Mouse (Mus musculus) embryonic facial prominence, embryonic 10.5 days (tissue): ENCODE measurements around the gene Ces4a. TPM values are rescaled to one million over a fixed set of nuclear protein-coding genes. Genes with fewer than 3 reads are reported as not detected.
A peak's percentile ranks its signal among the peaks of the same experiment; 100 is the strongest.
"Not testable (repeated sequence)": the region's sequence is repeated elsewhere in the genome, so short reads cannot be mapped to it uniquely, and the experiment has no call there.

Experiments
- DNase-seq: peaks from one replicate; pipeline ENCODE4 v3.0.0-alpha.2; 2017; ENCODE audit warnings: low spot score
- H3K27ac ChIP-seq: fragments of 300-500 bp; sonication (generic); replicated peaks from 2 replicates; pipeline ENCODE4 v1.5.1; 2016; ENCODE audit warnings: mild to moderate bottlenecking
- H3K27me3 ChIP-seq: fragments of 300-500 bp; sonication (generic); replicated peaks from 2 replicates; pipeline ENCODE4 v1.6.1; 2016; ENCODE audit warnings: low read depth, mild to moderate bottlenecking; ENCODE audit not compliant: poor library complexity, severe bottlenecking
- H3K36me3 ChIP-seq: fragments of 300-500 bp; sonication (generic); replicated peaks from 2 replicates; pipeline ENCODE4 v1.6.1; 2016; ENCODE audit warnings: mild to moderate bottlenecking, moderate library complexity
- H3K4me1 ChIP-seq: fragments of 300-500 bp; sonication (generic); 2 replicates; pipeline ENCODE4 v1.6.1; 2016
- H3K4me3 ChIP-seq: fragments of 300-500 bp; sonication (generic); 2 replicates; pipeline ENCODE4 v1.5.1; 2016; ENCODE audit warnings: mild to moderate bottlenecking, moderate library complexity
- H3K9me3 ChIP-seq: fragments of 300-500 bp; sonication (generic); 2 replicates; pipeline ENCODE4 v1.6.1; 2016; ENCODE audit warnings: mild to moderate bottlenecking
- WGBS: fragments of 180-500 bp; shearing (Covaris S2); methylation state at CpG from one replicate; pipeline ENCODE4 v1.1.7; 2016; 5-methylcytosine and 5-hydroxymethylcytosine counted together
- polyA plus RNA-seq: library from polyadenylated mRNA; unstranded; fragments of >200 nt; fragmentation: Nextera tagmentation; extraction: Ambion mirVana; gene quantifications from 2 replicates; pipeline ENCODE4 v1.2.1, GENCODE M21; 2016

The Ces4a gene
- polyA plus RNA-seq, 1 experiment from 2014 or later: not detected

DNA sequence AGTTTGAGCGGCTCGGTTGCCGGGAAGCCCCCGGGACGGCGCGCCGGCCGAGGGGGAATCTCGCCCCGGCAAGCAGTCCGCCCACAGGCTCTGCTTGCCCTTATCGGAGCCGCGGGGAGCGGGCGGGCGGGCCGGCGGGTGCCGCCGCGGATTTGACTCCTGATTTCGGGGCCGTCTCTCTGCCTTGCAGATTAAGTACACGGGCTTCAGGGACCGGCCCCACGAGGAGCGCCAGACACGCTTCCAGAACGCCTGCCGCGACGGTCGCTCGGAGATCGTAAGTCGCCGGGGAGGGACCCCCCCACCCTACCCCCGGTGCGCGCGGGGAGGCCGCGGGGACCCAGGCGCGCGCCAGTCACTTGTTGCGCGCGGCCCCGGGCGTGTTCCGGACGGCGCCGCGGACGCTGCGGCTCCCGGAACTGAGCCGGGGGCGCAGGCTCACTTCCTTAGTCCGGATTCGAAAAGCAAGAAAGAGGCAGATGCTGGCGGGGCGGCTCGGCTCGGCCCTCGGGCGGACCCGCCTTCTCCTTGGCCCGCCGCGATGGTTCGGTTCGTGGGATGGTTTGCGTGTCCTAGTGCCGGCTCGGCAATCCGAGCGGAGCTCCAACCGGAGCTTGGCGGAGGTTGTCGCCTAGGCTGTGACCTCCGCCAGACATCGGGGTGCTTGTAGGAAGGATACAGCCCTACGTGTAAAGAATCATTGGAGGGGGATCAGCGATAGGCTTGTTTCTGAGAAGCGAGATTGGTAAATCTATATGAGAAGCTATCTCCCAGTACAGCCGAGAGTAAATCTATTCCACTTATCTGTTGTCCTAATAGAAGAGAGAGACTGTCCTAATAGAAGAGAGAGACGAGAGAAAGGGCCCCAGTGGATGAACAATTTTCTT lies 39.8 kb downstream of the Ces4a start:
- peaks cover 9% of the 10 kb centered on the region; the same call in 1 of the 2 replicates for H3K27me3 ChIP-seq
- H3K27ac ChIP-seq: peak overlapping the region; percentile 99
- H3K36me3 ChIP-seq: peaks cover 32% of the 10 kb centered on the region
- H3K4me1 ChIP-seq: peaks cover 39% of the 10 kb centered on the region
- H3K4me3 ChIP-seq: peak overlapping the region; percentile 96
- H3K9me3 ChIP-seq: no peaks in the 10 kb centered on the region
- peak; percentile 77 for DNase-seq
- under 1% methylated on average over 92 of the region's 92 CpGs for WGBS

DNA sequence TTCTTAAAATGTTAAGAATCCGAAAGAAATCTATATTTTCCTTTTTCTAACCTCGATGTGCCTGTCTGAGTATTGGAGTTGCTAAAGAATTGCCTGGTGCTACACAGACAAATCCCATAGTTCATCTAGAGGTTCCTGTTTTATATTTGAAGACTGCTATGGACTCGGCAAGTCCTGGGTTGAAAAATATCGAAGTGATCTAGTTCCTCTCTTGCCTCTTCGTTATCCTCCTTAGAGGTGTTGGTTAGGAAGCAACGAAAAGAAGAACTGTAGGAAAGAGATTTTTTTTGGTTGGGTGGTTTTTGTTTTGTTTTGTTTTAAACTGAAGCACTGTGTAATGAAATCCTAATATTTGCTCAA lies 40.4 kb downstream of the Ces4a start:
- no peak for DNase-seq
- peak overlapping the region; percentile 99; the same call in 1 of the 2 replicates for H3K27ac ChIP-seq
- H3K9me3 ChIP-seq: no peaks in the 10 kb centered on the region
- H3K36me3 ChIP-seq: peaks cover 38% of the 10 kb centered on the region
- WGBS: 39% methylated on average over 6 of the region's 6 CpGs
- H3K4me1 ChIP-seq: peaks cover 39% of the 10 kb centered on the region
- peak overlapping the region; percentile 96 for H3K4me3 ChIP-seq
- peaks cover 9% of the 10 kb centered on the region; the same call in 1 of the 2 replicates for H3K27me3 ChIP-seq

DNA sequence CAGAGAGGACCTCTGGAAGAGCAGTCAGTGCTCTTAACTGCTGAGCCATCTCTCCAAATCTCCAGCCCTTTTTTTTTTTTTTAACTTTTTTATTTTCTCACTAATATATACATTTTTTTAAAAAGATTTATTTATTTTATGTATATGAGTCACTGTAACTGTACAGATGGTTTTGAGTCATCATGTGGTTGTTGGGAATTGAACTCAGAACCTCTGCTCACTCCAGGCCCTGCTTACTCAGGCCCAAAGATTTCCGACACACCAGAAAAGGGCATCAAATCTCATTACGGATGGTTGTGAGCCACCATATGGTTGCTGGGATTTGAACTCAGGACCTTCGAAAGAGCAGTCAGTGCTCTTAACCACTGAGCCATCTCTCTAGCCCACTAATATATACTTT lies 43.7 kb downstream of the Ces4a start:
- H3K9me3 ChIP-seq, H3K27me3 ChIP-seq, DNase-seq, H3K27ac ChIP-seq, H3K4me3 ChIP-seq: not testable (repeated sequence)
- WGBS: 95% methylated on average over 3 of the region's 3 CpGs
- peaks cover 62% of the 10 kb centered on the region for H3K36me3 ChIP-seq
- H3K4me1 ChIP-seq: peaks cover 17% of the 10 kb centered on the region

DNA sequence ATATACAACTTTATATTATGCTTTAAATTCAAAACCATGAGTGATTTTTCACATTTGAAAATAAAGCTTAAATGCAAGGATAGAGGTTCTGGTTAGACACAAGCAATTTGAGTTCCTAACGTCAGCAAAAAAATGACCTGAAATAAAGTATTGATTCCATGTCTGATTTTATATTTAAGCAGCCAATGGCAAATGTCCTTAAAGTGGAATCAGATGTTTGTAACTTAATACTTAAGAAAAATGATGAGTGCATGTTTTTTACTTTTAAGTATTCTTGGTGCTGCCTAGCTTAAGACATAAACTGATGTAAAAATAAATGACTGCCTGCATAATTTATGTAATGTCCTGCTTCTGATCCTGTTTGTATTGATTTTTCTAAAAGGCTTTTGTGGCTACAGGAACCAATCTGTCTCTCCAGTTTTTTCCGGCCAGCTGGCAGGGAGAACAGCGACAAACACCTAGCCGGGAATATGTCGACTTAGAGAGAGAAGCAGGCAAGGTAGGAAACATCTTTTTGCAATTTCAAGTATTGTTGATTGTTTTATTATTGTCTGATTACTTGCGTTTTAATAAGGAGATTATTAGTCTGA lies 46.7 kb downstream of the Ces4a start:
- Histone ChIP-seq H3K9me3 (no peaks in the 10 kb centered on the region), H3K27ac (no peak overlapping the region), H3K4me3 (no peak overlapping the region), H3K4me1 (peaks cover 5% of the 10 kb centered on the region; the same call in 1 of the 2 replicates), H3K36me3 (peaks cover 87% of the 10 kb centered on the region), H3K27me3 (no peaks in the 10 kb centered on the region)
- WGBS: 81% methylated on average over 6 of the region's 6 CpGs
- no peak for DNase-seq

DNA sequence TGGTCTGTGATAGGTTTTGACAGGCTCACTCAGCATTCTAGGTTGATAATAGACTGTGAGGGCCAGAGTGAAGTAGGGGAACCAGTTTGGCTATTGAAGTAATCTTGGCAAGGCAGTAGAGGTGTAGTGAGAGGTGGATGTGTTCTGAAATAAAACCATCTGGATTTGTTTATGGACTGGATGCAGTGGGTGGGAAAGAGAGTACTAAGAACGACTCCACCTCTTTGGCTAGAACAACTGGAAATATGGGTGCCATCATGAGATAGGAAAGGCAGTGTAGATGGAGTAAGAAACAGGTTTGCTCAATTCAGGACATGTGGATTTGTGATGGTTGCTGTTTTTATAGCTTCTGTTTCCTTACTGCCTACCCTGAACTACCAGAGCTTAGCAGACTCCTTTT lies 50.6 kb downstream of the Ces4a start:
- Histone ChIP-seq H3K4me3 (no peak overlapping the region), H3K27me3 (no peaks in the 10 kb centered on the region), H3K4me1 (no peaks in the 10 kb centered on the region), H3K36me3 (peaks cover 90% of the 10 kb centered on the region), H3K27ac (no peak overlapping the region), H3K9me3 (no peaks in the 10 kb centered on the region)
- no peak for DNase-seq
- WGBS: 63% methylated on average over 1 of the region's 1 CpGs

DNA sequence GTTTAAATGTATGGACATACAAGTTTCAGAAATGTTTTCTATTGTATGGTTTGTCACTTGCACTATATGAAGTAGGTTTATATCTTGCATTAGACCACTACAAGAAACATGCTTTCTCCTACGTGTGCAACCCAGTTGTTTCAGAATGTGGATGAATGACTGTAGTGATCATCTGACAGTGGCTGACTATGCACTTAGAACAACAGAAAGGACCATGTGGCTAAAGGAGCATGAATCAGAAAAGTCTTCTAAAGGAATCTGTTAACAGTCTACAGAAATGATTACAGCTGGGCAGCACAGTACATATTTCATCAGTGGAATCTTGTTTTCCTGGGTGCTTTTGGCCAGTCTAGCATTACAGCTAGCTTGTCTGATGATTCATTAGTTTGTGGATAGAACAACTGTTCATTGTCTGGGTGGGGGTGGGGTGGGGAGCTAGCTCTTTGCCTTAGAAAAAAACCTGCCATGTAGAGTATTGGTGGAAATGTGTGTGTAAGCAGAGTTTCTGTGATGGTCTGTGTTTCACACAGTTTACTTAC lies 54.9 kb downstream of the Ces4a start:
- no peaks in the 10 kb centered on the region for H3K4me1 ChIP-seq
- DNase-seq: no peak
- H3K27ac ChIP-seq: no peak overlapping the region
- H3K9me3 ChIP-seq: no peaks in the 10 kb centered on the region
- H3K4me3 ChIP-seq: no peak overlapping the region
- H3K27me3 ChIP-seq: no peaks in the 10 kb centered on the region
- peaks cover 81% of the 10 kb centered on the region for H3K36me3 ChIP-seq
- WGBS: 75% methylated on average over 1 of the region's 1 CpGs

DNA sequence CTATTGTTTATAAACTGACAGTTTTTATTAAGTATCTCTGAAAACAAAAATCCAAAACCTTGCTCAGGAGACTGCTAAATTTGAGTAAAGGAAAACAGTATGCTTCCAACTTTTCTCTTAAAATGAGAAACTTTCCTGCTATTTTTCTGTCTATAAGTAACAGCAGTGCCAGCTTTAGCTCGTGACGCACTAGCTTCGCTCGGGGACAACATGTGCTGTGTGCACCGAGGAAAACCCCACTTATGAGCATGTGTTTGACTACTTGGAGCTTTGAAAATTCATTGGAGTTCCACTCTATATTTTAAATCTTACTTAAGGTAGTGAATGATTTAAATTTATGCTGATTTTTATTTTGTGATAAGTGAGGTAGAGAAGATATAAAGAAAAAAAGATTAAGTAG lies 60.6 kb downstream of the Ces4a start:
- H3K9me3 ChIP-seq: no peaks in the 10 kb centered on the region
- H3K27ac ChIP-seq: no peak overlapping the region
- no peaks in the 10 kb centered on the region for H3K4me1 ChIP-seq
- no peaks in the 10 kb centered on the region for H3K27me3 ChIP-seq
- DNase-seq: no peak
- peaks cover 82% of the 10 kb centered on the region for H3K36me3 ChIP-seq
- no peak overlapping the region for H3K4me3 ChIP-seq
- WGBS: 94% methylated on average over 5 of the region's 5 CpGs

Other genes starting within 250 kb of the Ces4a start
- not detected in 2 replicates for gene Ces2e, start 205.5 kb upstream of the Ces4a start, polyA plus RNA-seq
- not detected in 2 replicates for gene Ces2f, start 184.4 kb upstream of the Ces4a start, polyA plus RNA-seq
- not detected in 2 replicates for gene Ces2g, start 170.1 kb upstream of the Ces4a start, polyA plus RNA-seq
- gene Ces2h, start 130.9 kb upstream of the Ces4a start, polyA plus RNA-seq: not detected in 2 replicates
- not detected in 2 replicates for gene Ces3a, start 83.2 kb upstream of the Ces4a start, polyA plus RNA-seq
- gene Ces3b, start 48.0 kb upstream of the Ces4a start, polyA plus RNA-seq: not detected in 2 replicates
- 67.5 and 73.2 TPM in 2 replicates for gene Cbfb, start 38.9 kb downstream of the Ces4a start, polyA plus RNA-seq
- 25.9 and 27.1 TPM in 2 replicates for gene D230025D16Rik, start 93.3 kb downstream of the Ces4a start, polyA plus RNA-seq
- gene B3gnt9, start 123.4 kb downstream of the Ces4a start, polyA plus RNA-seq: 1.6 and 1.7 TPM in 2 replicates
- gene Tradd, start 132.8 kb downstream of the Ces4a start, polyA plus RNA-seq: 14.6 and 16.7 TPM in 2 replicates
- 0.63 and 0.92 TPM in 2 replicates for gene Fbxl8, start 132.8 kb downstream of the Ces4a start, polyA plus RNA-seq
- gene Hsf4, start 138.0 kb downstream of the Ces4a start, polyA plus RNA-seq: 0.21 TPM in 1 of 2 replicates, not detected in the other
- gene Nol3, start 144.3 kb downstream of the Ces4a start, polyA plus RNA-seq: 0.62 and 0.69 TPM in 2 replicates
- gene 4931428F04Rik, start 158.1 kb downstream of the Ces4a start, polyA plus RNA-seq: 20.7 and 23.9 TPM in 2 replicates
- gene Exoc3l, start 164.3 kb downstream of the Ces4a start, polyA plus RNA-seq: 9.9 and 11.6 TPM in 2 replicates
- 125 and 138 TPM in 2 replicates for gene E2f4, start 165.9 kb downstream of the Ces4a start, polyA plus RNA-seq
- 2.7 and 3.5 TPM in 2 replicates for gene Elmo3, start 173.8 kb downstream of the Ces4a start, polyA plus RNA-seq
- 1.3 TPM in 2 replicates for gene Lrrc29, start 194.5 kb downstream of the Ces4a start, polyA plus RNA-seq
- 93.0 and 99.4 TPM in 2 replicates for gene Tmem208, start 194.6 kb downstream of the Ces4a start, polyA plus RNA-seq
- gene Fhod1, start 216.2 kb downstream of the Ces4a start, polyA plus RNA-seq: 2.9 and 3.3 TPM in 2 replicates
- gene Slc9a5, start 217.0 kb downstream of the Ces4a start, polyA plus RNA-seq: 5.5 and 5.7 TPM in 2 replicates
- gene Plekhg4, start 241.5 kb downstream of the Ces4a start, polyA plus RNA-seq: 0.34 and 0.83 TPM in 2 replicates